Mouse (Mus musculus): ENCODE results near the gene Aida.
"Not testable (repeated sequence)": the region's sequence is repeated elsewhere in the genome, so short reads cannot be mapped to it uniquely, and the experiment has no call there.

Aida gene

GRCm38 (mm10) chr1:183296465-183296864 is at the start of gene Aida:
TSS of gene Aida (plus strand) at chr1:183296590.
- peak; percentile 4 for DNase-seq (ENCODE audit: low read depth, low spot score)

GRCm38 (mm10) chr1:183248144-183248543 is 48.2 kb upstream of the Aida start:
- DNase-seq (ENCODE audit: low read depth, low spot score), result no peak

- DNase-seq (ENCODE audit: low read depth, low spot score), result no peak
These were observed 45.8 kb upstream of the Aida start for GRCm38 (mm10) chr1:183250612-183251011.

- no peak for DNase-seq (ENCODE audit: low read depth, low spot score)
These were observed 44.6 kb upstream of the Aida start for GRCm38 (mm10) chr1:183251818-183252217.

- DNase-seq (ENCODE audit: low read depth, low spot score), result no peak
These were observed 43.8 kb upstream of the Aida start for GRCm38 (mm10) chr1:183252574-183252973.

- no peak for DNase-seq (ENCODE audit: low read depth, low spot score)
These were observed 32.0 kb upstream of the Aida start for GRCm38 (mm10) chr1:183264145-183265008.

GRCm38 (mm10) chr1:183265921-183266467 is 30.4 kb upstream of the Aida start:
- no peak for DNase-seq (ENCODE audit: low read depth, low spot score)

- DNase-seq (ENCODE audit: low read depth, low spot score), result no peak
These were observed 28.7 kb upstream of the Aida start for GRCm38 (mm10) chr1:183267666-183268065.

- no peak for DNase-seq (ENCODE audit: low read depth, low spot score)
These were observed 23.2 kb upstream of the Aida start for GRCm38 (mm10) chr1:183272867-183273818.

GRCm38 (mm10) chr1:183274385-183274784 is 22.0 kb upstream of the Aida start:
- DNase-seq (ENCODE audit: low read depth, low spot score), result no peak

GRCm38 (mm10) chr1:183275763-183276162 is 20.6 kb upstream of the Aida start:
- no peak for DNase-seq (ENCODE audit: low read depth, low spot score)

GRCm38 (mm10) chr1:183288351-183288750 is 8.0 kb upstream of the Aida start:
- no peak for DNase-seq (ENCODE audit: low read depth, low spot score)

- DNase-seq (ENCODE audit: low read depth, low spot score), result no peak
These were observed 6.8 kb upstream of the Aida start for GRCm38 (mm10) chr1:183289576-183289975.

GRCm38 (mm10) chr1:183296877-183297383 is 540 bp downstream of the Aida start, which contains the start of gene Brox:
TSS of gene Brox (minus strand) at chr1:183297269.
- peak; percentile 85 for DNase-seq (ENCODE audit: low read depth, low spot score)

- DNase-seq (ENCODE audit: low read depth, low spot score), result peak; percentile 48
These were observed 1.1 kb downstream of the Aida start for GRCm38 (mm10) chr1:183297473-183297885.

GRCm38 (mm10) chr1:183297886-183298489 is 1.6 kb downstream of the Aida start:
- peak; percentile 55 for DNase-seq (ENCODE audit: low read depth, low spot score)

GRCm38 (mm10) chr1:183299161-183299560 is 2.8 kb downstream of the Aida start:
- DNase-seq (ENCODE audit: low read depth, low spot score), result peak; percentile 89

GRCm38 (mm10) chr1:183307555-183307954 is 11.2 kb downstream of the Aida start:
- DNase-seq (ENCODE audit: low read depth, low spot score), result no peak

GRCm38 (mm10) chr1:183308476-183308875 is 12.1 kb downstream of the Aida start:
- DNase-seq (ENCODE audit: low read depth, low spot score), result no peak

GRCm38 (mm10) chr1:183309601-183310000 is 13.2 kb downstream of the Aida start:
- not testable (repeated sequence) for DNase-seq (ENCODE audit: low read depth, low spot score)

- no peak for DNase-seq (ENCODE audit: low read depth, low spot score)
These were observed 15.7 kb downstream of the Aida start for GRCm38 (mm10) chr1:183312076-183312475.
